Mouse (Mus musculus): ENCODE measurements around the gene Tm6sf2.

The Tm6sf2 gene

GRCm38 (mm10) chr8:70087836-70088650, 15.3 kb downstream of the Tm6sf2 start:
- no peak for DNase-seq (ENCODE audit: extremely low spot score, low read depth, low spot score)

DNA sequence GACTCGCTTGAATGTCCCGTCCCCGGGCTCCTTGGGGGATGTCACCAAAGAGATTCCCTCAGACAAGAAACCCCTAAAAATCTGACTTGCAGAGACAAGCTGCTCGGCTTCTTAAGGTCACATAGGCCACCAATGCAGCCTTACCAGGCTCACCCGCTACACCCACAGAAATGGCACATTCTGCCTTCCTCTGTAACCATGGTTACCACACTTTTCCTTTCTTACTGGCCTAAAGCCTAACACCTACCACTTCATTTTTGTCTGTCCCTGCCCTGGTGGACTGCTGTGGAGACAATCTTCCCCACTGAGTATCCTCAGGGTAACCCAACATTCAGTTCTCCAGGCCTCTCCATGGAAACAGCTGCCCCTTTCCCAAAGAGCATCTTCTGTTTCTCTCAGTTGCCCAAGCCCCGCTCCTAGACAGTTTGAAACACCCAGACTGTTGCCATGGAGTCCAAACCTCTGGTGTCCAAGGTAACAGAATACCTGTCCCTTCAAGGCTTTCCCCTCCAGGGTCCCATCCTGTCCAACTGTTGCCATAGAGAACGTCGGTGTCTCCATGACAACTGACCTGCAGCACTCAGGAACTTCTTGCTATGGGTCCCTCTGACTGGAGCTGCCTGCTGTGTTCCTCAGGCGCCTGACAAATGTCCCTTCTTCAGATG, 16.7 kb downstream of the Tm6sf2 start:
- no peak for DNase-seq (ENCODE audit: extremely low spot score, low read depth, low spot score)

DNA sequence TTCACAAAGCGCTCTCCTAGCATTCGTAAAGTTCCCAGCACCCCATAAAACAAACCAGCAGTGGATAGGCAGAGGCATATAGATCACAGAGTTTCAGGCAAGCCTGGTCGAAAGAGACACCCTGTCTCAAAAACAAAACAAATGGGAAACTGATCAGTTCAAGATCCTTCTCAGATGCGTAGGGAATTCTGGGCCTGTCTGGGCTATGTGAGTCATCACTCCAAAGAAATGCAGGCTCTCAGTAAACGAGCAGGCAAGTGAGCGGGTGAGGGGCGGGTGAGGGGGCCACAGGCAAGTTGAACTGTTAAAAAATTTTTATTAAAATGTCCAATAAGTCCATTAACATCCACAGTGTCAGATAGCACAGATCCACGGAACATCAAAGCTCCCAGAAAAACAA, 20.1 kb downstream of the Tm6sf2 start:
- no peak for DNase-seq (ENCODE audit: extremely low spot score, low read depth, low spot score)

DNA sequence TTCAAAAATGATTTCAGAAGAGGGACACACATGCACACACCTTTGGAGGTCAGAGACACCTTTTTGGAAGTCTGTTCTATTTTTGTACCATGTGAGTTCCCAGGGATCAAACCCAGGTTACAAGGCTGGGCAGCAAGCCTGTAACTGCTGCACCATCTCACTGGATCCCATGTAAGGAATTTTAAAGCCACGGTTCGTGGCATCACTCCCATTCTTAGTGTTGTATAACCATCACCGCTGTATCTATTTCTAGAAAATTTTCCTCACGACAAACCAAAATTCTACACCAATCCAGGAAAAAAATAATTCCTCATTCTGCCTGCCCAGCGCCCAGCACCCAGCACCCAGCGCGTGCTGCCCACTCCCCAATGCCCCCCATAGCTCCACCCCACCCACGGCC, 26.6 kb downstream of the Tm6sf2 start:
- DNase-seq (ENCODE audit: extremely low spot score, low read depth, low spot score) = no peak

DNA sequence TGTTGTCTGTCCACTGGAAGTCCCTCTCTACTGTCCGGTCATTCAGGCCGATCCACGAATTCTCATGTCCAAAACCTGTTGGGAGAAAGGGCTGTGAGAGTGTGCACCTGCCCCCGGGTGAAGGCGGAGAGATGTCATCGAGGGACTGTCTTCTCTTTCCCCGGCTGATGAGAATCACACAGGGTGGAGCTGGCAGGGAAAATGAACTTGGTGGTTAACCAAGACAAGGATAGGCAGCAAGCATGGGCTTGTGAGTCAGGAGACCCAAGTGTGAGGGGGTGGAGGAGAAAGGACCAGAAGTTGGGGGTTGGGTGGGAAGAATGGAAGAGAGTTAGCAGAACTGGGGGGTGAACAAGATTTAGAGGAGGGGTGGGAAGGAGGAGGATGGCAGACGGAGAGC, 27.5 kb downstream of the Tm6sf2 start:
- DNase-seq (ENCODE audit: extremely low spot score, low read depth, low spot score) = no peak

DNA sequence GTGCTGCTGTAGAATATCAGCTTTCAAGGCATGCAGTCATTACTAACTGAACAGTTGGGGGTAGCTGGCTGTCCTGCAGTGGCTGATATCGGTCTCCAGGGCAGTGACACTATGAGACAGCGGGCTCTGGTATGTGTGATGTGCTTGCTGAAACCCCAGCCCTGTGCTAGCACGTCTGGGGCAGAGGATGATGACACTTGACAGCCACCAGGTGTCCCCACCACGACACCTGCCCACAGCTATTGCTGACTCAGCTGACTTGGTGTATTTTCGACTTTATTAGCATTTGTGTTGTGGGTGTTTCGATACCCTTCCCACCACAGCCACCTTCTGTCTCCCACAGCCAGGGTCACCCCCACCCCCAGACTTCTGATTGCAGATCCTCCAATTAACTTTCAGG, 31.8 kb downstream of the Tm6sf2 start:
- DNase-seq (ENCODE audit: extremely low spot score, low read depth, low spot score) = no peak

DNA sequence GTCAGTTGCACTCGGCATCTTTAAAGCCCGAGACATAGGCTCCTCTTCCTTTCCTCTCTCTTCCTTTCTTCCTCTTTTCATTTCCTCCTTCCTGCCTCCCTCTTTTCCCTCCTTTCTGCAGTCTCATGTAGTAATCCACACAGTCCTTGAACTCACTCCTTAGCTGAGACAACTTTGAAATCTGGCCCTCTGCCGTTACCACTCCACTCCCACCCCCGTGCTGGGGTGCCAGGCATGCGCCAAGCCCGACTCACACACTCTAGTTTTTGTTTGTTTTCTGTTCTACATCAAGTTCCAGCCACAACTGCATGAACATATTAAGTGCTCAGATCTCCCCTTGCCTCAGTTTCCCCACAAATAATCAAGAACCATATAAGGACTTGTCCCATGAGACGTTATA, 32.2 kb downstream of the Tm6sf2 start:
- DNase-seq (ENCODE audit: extremely low spot score, low read depth, low spot score) = no peak

GRCm38 (mm10) chr8:70110451-70110850, 37.7 kb downstream of the Tm6sf2 start:
- no peak for DNase-seq (ENCODE audit: extremely low spot score, low read depth, low spot score)

DNA sequence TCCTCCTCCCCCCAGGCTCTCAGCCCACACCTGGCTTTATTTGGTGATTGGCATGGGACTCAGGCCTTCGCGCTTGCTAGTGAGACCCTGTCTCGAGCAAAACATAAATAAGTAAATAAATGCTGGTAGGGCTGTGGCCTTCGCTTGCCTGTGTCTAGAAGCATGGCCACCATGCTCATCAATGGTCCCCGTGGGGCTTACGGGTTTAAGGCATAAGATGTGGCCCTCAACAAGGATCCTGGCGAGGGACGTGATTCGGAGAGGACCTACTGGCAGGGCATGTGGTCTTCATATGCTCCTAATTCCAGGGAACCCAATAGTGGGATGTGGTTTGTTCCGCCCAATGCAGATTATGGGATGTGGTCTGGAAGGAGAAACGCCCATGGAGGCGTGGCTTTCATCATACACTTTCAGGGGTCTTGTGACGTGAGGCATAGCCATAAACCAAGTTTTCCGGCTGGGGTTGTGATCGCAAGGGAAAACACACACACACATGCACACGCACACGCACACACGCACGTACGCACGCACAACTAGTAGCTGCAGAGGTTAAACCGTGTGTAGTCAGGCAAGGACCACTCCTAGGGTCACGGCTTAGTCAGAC, 38.6 kb downstream of the Tm6sf2 start:
- DNase-seq (ENCODE audit: extremely low spot score, low read depth, low spot score) = no peak

DNA sequence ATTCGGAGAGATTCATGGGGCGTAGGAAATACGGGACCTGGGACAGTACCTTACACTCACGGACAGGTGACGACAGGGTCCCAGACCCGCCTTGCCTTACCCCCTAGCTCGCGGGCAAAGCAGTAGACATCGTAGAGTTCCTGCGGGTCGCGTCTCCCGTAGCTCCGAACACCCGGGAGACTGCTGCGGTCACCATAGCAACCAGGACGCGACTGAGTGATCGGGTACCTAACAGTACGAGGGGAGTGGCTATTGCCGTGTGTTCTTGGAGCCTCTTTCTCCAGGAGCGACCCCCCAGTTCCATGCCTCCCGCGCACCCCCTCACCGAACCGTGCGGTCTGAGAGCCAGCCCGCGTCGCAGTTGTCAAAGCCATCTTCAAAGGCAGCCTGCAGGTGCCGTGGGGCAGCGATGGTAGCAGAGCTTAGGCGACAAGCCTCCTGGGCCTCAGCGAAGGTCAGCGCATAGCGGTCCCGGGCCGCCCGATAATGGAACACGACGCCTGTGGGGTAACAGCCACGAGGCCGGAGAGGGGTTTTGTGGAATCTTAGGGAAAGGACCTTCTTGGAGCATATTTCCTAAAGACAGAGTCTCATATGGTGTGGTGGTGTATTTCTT, 39.8 kb downstream of the Tm6sf2 start:
- DNase-seq (ENCODE audit: extremely low spot score, low read depth, low spot score) = no peak

DNA sequence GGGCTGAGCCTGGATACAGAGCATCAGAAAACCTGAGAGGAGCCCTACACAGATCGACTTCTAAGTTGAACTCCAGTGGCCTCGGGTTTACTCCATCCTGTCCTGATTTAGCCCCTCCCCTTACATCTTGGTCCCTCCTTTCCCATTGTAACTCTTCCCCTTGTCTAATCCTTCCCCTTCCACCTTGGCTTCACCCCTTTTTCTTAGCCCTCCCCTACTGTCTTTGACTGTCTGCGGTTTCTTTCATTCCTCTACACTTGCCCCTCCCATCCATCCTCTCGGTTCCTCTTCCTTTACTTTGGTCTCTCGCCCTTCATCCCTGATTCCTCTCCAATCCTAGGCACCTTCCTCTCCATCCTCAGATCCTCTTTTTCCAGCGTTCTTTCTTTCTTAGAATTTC, 41.8 kb downstream of the Tm6sf2 start:
- DNase-seq (ENCODE audit: extremely low spot score, low read depth, low spot score) = no peak

DNA sequence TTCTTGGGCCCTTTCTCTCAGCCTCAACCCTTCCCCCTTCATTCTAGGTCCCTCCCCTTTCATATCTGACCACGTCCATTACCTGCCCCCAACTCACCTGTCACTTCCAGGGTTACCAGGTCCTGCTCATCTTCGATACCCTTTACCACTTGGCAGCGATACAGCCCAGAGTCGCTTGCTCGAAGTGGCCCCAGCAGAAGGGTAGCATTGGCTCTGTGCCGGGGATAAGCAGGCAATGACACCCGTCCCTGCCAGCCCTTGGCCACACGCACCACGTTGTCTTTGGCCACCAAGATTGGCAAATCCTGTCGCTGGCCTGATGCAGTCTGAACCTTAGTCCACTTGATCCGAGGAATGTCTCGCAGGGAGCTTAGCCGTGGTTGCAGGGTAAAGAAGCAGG, 42.2 kb downstream of the Tm6sf2 start:
- no peak for DNase-seq (ENCODE audit: extremely low spot score, low read depth, low spot score)

GRCm38 (mm10) chr8:70117611-70118010, 44.9 kb downstream of the Tm6sf2 start:
- DNase-seq (ENCODE audit: extremely low spot score, low read depth, low spot score) = no peak

DNA sequence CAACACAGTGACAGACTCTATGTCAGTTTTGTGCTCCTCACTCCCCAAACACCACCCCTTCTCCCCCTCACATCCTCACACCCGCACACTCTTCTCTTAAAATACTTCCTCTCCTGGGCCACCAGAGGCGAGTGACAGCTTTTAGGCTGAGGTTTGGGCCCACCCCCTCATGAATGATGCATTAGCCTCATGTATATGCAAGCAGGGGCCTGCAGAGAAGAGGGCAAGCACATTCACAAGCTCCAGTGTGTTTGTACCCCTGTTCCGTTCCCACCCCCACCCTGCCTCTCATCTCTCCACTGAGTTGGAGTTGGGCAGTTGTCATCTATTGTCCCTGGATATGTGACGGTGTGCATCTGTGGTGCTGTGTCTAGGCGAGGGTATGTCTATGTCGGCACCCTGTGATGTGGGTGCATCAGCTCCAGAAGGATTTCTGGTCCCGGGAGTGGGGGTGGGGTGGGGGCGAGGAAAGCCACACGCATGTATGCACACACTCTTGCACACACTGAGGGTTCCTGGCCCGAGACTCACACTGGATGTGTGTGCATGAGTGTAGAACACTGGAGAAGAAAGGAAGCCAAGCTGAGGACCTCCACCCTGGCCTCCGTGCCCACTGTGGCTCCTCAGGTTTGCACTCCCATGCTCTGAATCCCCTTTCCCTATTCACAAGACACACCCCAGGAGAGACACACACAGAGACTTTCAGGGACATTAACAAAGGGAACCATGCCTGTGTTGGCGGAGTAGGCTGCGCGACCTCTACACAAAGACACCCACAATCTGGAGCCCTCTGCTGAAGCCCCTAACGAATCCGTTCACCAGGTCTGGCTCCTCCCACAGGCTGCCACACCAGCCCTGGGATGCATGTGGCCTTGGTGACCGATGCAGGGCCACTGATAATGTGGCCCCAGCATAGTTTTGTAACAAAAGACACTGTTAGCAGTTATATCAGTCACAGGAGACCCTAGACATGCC, 46.3 kb downstream of the Tm6sf2 start:
- DNase-seq (ENCODE audit: extremely low spot score, low read depth, low spot score) = no peak

DNA sequence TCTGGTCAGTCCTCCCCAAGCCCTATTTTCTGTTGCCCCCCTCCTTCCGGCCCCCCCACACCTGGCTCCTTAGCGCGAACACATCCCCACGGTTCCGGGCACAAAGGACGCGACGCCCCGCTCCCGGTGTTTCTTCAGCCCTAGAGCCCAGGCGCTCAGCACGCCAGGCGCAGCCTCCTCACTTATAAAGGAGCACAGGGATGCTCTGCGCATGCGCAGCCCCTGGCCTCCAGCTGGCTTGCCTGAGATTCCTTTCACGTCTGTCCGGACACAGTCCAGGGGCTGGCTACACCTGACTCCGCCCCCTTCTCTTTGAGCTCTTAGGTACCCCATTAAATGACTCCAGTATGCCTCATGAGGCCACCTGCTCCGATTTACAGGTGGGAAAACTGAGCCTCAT, 47.9 kb downstream of the Tm6sf2 start, which contains the start of gene Ncan:
Gene Ncan (minus strand): TSS at position 207 of the 400 bp plus-strand sequence.
- DNase-seq (ENCODE audit: extremely low spot score, low read depth, low spot score) = peak; percentile 56

DNA sequence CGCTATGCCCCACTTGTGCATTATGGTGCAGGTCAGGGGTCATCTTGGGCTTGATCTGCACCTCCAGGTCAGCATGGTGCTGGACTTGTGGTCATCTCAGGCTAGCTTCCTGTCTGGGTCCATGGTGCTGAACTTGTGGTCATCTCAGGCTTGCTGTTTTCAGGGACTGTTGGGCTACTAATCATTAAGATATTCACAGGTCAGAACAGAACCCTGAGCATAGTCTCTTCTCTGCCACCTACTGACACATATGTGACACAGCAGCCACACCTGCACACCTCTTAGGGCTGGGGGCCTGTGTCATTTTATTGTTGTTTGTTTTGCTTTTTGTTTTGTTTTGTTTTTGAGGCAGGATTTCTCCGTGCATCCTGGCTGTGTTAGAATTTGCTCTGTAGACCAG, 50.1 kb downstream of the Tm6sf2 start:
- no peak for DNase-seq (ENCODE audit: extremely low spot score, low read depth, low spot score)

DNA sequence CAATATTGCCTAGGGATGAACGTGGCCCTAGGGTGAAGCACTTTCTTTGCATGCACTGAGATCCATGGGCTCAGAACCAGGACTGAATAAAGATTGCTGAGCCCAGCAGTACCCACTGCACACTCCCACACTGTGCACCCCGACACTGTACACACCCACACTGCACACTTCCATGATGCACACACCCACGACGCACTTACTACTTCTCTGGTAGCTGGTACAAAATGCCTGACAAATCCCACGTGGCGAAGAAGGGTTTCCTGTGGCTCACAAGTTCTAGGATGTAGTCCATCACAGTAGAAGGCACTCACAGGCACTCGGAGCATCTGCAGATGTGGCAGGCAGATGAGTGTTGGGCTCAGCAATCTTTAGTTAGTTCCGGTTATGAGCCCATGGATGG, 52.3 kb downstream of the Tm6sf2 start:
- no peak for DNase-seq (ENCODE audit: extremely low spot score, low read depth, low spot score)

DNA sequence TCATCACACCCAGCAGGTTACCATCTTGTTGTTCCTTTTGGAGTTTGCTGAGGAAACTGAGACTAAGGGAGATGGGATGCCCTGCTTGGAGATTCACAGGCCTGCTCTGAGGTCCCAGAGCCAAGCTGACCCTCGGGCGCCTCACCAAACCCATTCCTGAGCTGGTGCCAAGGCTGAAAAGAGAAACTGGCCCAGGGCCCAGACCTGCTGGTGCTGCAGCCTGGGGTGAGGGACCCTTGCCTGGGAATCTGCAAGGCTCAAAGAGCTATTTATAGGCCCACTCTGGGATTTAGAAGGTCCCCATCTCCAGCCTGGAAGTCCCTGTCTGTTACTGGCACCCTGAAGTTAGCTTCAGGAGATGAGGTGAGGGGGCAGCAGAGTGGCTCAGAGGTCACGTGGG, 55.7 kb downstream of the Tm6sf2 start:
- DNase-seq (ENCODE audit: extremely low spot score, low read depth, low spot score) = no peak

- DNase-seq (ENCODE audit: extremely low spot score, low read depth, low spot score) = no peak
Observed at GRCm38 (mm10) chr8:70129309-70129952, 56.7 kb downstream of the Tm6sf2 start.

Measured in hindlimb bud, embryonic 11.5 days (tissue).